Mouse (Mus musculus): ENCODE measurements around the gene Dnaja3. TPM values are rescaled to one million over a fixed set of nuclear protein-coding genes. Genes with fewer than 3 reads are reported as not detected.

Gene Dnaja3
- polyA plus RNA-seq, 1 experiment: 21.3 TPM

DNA sequence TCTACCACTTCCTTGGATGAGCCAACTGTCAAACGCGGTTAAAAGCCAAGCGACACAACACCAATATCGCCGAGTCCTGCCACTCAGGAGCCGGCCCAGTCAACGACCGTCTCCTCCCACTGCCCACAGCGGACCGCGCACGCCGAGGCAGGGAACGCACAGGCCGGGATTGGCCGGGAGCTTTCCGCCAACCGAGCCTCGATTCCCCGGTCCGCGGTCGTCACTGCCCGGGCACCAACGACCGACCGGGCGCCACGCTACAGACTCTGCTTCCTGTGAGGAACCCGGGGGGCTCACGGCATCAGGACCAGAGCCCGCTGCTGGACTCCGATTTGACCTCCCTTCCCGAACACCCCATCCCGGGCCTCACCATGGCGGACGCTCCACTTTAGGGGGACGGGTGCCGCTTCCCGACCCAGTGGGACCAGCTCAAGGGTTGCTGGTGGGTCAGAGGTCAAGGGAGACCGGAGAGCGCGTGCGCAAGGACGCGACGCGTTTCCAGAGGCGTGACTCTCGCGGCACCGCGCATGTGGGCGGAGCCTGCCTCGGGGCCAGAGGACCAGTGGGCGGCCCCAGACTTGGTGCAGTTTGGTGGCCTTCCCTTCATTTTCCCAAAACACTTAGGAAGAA, 15.2 kb upstream of the Dnaja3 start, which contains the start of gene Pam16:
Gene Pam16 (minus strand): TSS at position 508 of the 630 bp plus-strand sequence.
- TF ChIP-seq POLR2A (IDR thresholded peaks at IDR 0.05; ENCODE audit: borderline replicate concordance, low read depth, low read length): no peak
- peaks cover 25% of the 10 kb centered on the region for H3K4me1 ChIP-seq (ENCODE audit: control insufficient read depth, insufficient read depth, low read length)
- peak within 1 kb of the TSS; percentile 84 for H3K4me3 ChIP-seq (ENCODE audit: insufficient read depth, low read length)
- peak within 1 kb of the TSS; percentile 42 for H3K27ac ChIP-seq (ENCODE audit: insufficient read depth, low read depth, low read length)

DNA sequence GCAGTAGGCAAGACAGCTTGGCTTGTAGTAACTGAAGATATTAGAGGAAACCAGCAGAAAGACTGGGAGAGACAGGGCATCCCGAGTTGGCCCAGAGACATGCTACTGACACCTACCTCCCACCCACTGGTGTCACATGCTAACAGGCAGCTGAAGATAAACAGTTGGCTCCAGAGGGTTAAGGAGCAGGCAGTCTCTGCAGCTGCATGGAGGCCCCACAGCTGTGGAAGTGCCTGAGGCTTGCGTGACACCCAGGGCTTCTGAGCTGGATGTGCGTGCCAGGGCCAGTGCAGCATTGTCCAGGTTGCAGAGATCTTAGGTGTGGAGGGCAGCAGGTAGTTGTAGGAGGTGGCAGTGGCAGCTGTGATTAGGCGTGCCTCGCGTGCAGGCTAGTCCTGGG, 12.7 kb upstream of the Dnaja3 start:
- no peak overlapping the region for H3K4me3 ChIP-seq (ENCODE audit: insufficient read depth, low read length)
- TF ChIP-seq CTCF (IDR thresholded peaks at IDR 0.05; ENCODE audit: low read depth, low read length) (no peak), POLR2A (IDR thresholded peaks at IDR 0.05; ENCODE audit: borderline replicate concordance, low read depth, low read length) (no peak)
- peaks cover 20% of the 10 kb centered on the region for H3K4me1 ChIP-seq (ENCODE audit: control insufficient read depth, insufficient read depth, low read length)
- H3K27ac ChIP-seq (ENCODE audit: insufficient read depth, low read depth, low read length): no peak overlapping the region

DNA sequence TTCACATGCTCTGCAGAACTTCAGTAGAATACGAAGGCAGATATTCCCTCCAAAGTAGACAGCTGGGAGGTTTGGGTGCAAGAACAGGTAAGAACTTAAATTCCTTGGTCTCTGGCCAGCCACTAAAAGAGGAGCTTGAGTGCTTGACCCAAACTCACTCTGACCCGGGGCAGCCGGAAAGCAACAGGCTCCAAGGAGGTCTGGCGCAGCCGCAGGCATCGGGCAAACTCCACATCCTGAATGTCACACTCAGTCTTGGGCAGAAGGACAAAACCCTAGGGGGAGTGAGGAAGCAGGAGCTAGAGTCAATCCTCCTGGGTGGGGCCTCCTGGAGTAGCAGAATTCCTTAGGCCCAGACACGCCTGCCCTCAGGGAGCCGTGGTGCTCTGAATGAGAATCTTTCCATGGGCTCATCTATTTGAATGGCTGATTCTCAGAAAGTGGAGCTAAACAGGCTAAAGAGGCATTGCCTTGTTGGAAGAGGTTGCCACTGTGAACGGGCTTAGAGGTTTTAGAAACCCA, 10.8 kb upstream of the Dnaja3 start:
- H3K27ac ChIP-seq (ENCODE audit: insufficient read depth, low read depth, low read length): no peak overlapping the region
- TF ChIP-seq POLR2A (IDR thresholded peaks at IDR 0.05; ENCODE audit: borderline replicate concordance, low read depth, low read length) (no peak), CTCF (IDR thresholded peaks at IDR 0.05; ENCODE audit: low read depth, low read length) (no peak)
- peaks cover 9% of the 10 kb centered on the region for H3K4me1 ChIP-seq (ENCODE audit: control insufficient read depth, insufficient read depth, low read length)
- no peak overlapping the region for H3K4me3 ChIP-seq (ENCODE audit: insufficient read depth, low read length)

DNA sequence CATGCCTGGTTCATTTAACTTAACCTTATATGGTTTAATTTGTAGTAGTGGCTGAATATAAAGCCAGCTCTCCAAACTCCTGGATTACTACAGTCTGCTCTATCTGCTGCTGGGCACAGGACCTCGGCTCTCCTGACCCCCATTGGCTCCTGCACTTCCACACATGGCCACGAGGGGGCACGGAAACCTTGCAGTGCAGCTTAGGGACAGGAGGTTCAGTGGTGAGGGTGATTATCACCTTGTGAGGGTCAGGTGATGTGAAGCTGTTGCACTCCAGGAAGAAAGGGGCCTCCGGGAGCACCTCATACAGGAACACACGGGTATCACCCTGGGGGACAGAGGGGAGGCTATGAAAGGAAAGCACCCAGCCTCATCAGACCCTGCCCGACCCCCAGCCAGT, 9.8 kb upstream of the Dnaja3 start:
- Histone ChIP-seq H3K4me3 (ENCODE audit: insufficient read depth, low read length) (no peak overlapping the region), H3K27ac (ENCODE audit: insufficient read depth, low read depth, low read length) (no peak overlapping the region), H3K4me1 (ENCODE audit: control insufficient read depth, insufficient read depth, low read length) (peaks cover 9% of the 10 kb centered on the region)
- TF ChIP-seq CTCF (IDR thresholded peaks at IDR 0.05; ENCODE audit: low read depth, low read length) (peak; percentile 78), POLR2A (IDR thresholded peaks at IDR 0.05; ENCODE audit: borderline replicate concordance, low read depth, low read length) (no peak)

DNA sequence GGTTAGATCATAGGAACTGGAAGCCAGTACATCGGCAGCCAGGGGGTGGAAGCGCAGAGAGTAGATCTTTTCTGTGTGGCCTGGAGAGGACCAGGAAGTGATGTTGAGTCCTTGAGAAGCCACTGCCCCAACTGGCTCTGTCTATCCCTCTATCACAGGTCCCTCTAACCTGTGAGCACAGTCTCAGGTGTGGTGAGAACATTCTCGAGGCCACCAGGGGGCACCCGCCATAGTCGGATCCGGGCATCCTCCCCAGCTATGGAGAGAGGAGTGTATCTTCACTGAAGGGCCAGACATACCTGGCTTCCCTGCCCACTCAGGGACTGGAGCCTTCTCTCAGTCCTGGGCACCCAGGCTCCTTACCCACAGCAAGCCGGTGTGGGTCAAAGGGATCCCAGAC, 7.7 kb upstream of the Dnaja3 start:
- TF ChIP-seq CTCF (IDR thresholded peaks at IDR 0.05; ENCODE audit: low read depth, low read length) (no peak), POLR2A (IDR thresholded peaks at IDR 0.05; ENCODE audit: borderline replicate concordance, low read depth, low read length) (no peak)
- H3K4me3 ChIP-seq (ENCODE audit: insufficient read depth, low read length): no peak overlapping the region
- H3K27ac ChIP-seq (ENCODE audit: insufficient read depth, low read depth, low read length): no peak overlapping the region
- H3K4me1 ChIP-seq (ENCODE audit: control insufficient read depth, insufficient read depth, low read length): no peaks in the 10 kb centered on the region

DNA sequence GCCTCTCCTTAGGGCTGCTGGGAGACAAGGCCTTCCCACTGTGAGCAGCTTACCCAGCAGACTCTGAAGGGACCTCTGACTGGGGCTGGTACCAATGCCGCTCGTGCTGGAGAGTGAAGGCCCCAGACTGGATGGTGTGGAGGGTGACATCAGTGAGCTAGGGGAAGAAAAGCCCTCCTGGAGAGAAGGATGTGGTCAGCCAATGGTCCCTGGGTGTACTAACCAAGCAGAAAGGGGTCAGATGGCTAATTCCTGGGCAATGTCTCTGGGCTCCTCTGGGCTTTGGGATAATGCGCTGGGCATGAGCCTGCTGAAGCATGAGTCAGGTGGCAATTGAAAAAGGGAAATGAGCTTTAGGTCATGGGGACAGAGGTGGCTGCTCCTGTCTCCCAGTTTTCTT, 6.1 kb upstream of the Dnaja3 start:
- Histone ChIP-seq H3K4me3 (ENCODE audit: insufficient read depth, low read length) (no peak overlapping the region), H3K4me1 (ENCODE audit: control insufficient read depth, insufficient read depth, low read length) (no peaks in the 10 kb centered on the region), H3K27ac (ENCODE audit: insufficient read depth, low read depth, low read length) (no peak overlapping the region)
- TF ChIP-seq CTCF (IDR thresholded peaks at IDR 0.05; ENCODE audit: low read depth, low read length) (no peak), POLR2A (IDR thresholded peaks at IDR 0.05; ENCODE audit: borderline replicate concordance, low read depth, low read length) (no peak)

DNA sequence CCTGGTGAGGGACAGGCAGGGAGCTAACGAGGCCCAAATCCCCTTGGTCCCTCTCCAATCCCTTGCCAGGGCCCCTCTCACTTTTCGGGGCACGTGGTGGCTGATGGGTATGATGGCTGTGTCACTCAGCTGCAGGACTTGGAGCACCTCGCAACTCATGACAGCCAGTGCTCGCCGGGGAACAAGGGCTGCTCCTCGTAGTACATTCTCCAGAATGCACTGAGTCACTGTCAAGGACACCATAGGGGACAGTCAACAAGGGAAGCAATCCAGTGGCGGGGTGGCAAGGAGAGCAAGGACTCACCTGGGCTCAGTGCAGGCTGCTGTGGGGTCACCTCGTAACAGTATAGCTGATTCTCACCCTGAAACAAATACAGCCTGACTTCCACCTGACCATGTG, 5.1 kb upstream of the Dnaja3 start:
- Histone ChIP-seq H3K27ac (ENCODE audit: insufficient read depth, low read depth, low read length) (no peak overlapping the region), H3K4me1 (ENCODE audit: control insufficient read depth, insufficient read depth, low read length) (no peaks in the 10 kb centered on the region), H3K4me3 (ENCODE audit: insufficient read depth, low read length) (no peak overlapping the region)
- TF ChIP-seq POLR2A (IDR thresholded peaks at IDR 0.05; ENCODE audit: borderline replicate concordance, low read depth, low read length): no peak
- TF ChIP-seq CTCF (IDR thresholded peaks at IDR 0.05; ENCODE audit: low read depth, low read length): no peak

DNA sequence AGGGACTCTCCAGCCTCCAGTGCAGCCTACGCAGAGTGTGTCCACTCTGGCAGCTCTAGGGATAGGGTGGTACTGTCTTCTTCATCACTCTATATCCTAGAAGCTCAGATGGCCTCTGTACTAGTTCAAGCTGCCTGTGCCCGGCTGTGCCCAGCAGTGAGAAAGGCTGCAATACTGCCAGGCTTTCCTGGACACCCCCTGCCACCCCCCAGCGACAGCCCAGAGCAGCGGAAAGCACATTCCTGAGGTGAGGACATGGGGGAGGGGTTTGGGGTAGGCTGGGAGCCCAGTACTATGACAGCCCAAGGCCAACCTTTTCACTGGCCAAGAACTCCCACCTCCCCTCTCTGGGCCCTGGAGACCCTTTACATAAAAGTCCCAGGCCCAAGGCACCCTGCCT, 4.0 kb upstream of the Dnaja3 start:
- no peak overlapping the region for H3K27ac ChIP-seq (ENCODE audit: insufficient read depth, low read depth, low read length)
- H3K4me1 ChIP-seq (ENCODE audit: control insufficient read depth, insufficient read depth, low read length): no peaks in the 10 kb centered on the region
- H3K4me3 ChIP-seq (ENCODE audit: insufficient read depth, low read length): no peak overlapping the region
- TF ChIP-seq POLR2A (IDR thresholded peaks at IDR 0.05; ENCODE audit: borderline replicate concordance, low read depth, low read length): no peak
- no peak for TF ChIP-seq CTCF (IDR thresholded peaks at IDR 0.05; ENCODE audit: low read depth, low read length)

DNA sequence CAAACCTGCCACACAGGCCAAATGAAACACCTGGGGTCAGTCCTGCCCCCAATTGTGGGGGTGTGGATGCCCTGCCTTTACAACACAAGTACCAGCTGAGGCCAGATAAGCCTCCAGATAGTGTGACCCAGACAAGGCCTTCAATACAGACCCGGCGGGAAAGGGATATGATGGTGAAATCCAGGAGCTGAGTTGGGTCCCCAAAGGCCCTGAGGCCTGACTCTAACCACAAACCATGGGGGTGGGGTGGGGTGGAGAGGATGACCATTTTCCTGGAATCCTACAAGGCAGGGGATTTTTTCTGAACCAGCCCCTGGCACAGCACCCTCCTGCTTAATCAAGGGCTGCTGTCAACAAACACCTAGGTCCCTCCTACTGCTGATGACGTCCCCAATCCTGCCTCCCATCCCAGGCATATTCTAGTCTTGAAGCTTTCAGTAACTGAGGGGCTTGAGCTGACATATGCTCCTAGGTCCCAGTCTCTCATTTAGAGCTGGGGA, 848 bp upstream of the Dnaja3 start:
- H3K27ac ChIP-seq (ENCODE audit: insufficient read depth, low read depth, low read length): no peak overlapping the region
- TF ChIP-seq CTCF (IDR thresholded peaks at IDR 0.05; ENCODE audit: low read depth, low read length): no peak
- no peak for TF ChIP-seq POLR2A (IDR thresholded peaks at IDR 0.05; ENCODE audit: borderline replicate concordance, low read depth, low read length)
- no peaks in the 10 kb centered on the region for H3K4me1 ChIP-seq (ENCODE audit: control insufficient read depth, insufficient read depth, low read length)
- no peak overlapping the region for H3K4me3 ChIP-seq (ENCODE audit: insufficient read depth, low read length)

DNA sequence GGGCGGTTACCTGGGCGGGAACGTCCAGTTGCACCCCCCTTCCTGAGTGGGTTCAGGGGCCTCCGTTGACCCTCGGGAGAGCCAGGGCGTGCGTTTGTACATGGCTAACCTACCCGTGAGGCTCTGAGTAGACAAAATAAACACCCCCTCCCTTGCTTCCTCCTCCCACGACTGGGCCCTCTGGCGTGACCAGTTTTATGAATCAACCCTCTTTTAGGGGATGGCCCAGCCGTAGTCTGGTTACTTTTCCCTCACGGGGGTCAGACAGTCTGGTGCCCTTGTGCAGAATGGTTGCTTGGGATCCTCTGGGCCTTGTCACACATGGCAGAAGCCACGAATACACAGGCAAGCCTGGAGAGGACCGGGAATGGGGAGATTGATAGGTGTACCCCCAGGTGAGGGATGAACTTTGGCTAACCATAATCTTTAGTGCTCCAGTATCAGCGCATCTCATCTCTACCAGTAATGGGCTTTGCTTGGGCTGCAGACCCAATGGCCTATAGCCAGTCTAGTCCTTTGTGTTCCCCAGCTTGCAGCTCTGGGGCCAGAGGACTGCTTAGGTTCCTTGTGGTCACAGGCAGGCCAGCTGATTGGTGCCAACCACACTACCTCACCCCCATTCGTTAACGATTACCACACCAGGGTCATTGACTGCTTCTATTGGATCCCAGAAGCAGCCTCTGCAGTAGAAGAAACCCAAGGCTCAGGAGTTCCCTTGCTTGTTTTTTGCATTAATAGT, 647 bp downstream of the Dnaja3 start:
- TF ChIP-seq CTCF (IDR thresholded peaks at IDR 0.05; ENCODE audit: low read depth, low read length) (no peak), POLR2A (IDR thresholded peaks at IDR 0.05; ENCODE audit: borderline replicate concordance, low read depth, low read length) (no peak)
- no peaks in the 10 kb centered on the region for H3K4me1 ChIP-seq (ENCODE audit: control insufficient read depth, insufficient read depth, low read length)
- no peak overlapping the region for H3K27ac ChIP-seq (ENCODE audit: insufficient read depth, low read depth, low read length)
- H3K4me3 ChIP-seq (ENCODE audit: insufficient read depth, low read length): no peak overlapping the region
